Mouse (Mus musculus) cerebellum, adult 8-10 months (tissue): ENCODE results near the gene Syt17.

Experiments used
- DNase-seq: peaks from one replicate; pipeline ENCODE4 v3.0.0; 2022

Syt17 gene

DNA sequence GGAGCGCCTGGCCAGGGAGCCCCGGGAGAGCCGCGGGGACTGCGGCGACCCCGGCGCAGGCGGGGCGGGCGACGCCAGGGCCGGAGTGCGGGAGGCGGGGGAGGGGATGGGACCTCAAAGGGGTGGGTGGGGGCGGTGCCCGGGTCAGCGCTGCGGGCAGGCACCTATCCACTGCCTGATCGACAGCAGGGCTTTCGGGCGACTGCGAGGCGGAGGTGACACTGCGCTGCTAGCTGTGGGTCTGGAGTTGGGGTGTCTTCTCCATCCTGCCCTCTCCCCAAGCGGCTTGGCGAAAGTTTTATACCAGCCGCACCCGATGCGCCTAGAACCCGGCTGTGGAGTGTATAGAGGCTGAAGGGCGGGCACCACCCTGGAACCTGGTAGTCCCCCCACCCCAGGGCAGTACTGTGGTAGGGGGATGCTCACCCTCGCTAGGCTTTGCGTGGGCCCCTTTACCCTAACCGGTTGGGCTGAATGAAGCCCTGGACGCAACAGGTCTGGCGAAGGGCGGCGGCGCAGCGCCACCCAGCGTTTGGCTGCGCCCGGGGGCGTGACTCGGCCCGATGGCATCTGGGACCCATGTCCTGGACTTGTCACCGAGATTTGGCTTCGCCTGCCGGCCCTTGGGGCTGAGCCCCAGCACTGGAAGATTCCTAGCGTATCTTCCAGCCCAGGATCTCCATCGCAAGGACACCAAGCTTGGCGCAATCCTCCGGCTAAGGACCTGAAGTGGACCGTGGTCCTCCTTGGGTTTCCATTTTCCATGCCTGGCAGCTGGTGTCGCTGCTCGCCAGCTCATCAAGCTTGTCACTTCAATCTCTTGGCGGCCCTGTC, at the start of gene Syt17:
Gene Syt17 (minus strand): TSS at position 89 of the 834 bp plus-strand sequence.
- DNase-seq, result peak; percentile 30

DNA sequence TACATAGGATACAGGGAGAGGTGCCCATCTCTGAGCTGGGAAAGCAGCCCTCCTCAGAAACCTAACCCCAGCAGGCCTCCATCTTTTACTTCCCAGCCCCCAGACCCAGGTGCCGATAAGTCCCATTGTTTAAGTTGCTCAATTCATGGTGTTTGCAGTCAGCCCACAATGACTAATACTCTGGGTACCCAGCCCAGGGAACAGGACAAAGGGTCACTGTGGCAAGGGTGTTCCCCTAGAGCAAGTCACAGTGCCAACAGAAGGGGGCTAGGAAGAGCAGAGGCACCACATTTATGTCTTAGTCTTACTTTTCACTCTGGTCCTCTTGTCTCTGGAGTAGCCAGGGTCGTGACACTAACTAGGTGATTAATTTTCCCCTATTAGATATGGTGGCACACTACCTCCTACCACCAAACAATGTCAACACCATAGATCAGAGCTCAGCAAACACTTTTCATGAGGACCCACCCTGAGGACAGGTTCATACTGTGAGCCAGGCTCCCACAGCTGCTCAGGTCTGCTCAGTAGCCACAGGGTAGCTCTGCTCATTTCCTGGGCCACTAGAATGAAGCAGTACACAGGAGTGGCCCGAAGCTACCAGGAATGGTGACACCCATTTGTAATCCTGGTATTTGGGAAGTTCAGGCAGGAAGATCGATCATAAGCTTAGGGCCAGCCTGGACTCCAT, 47.0 kb upstream of the Syt17 start:
- DNase-seq, result no peak

DNA sequence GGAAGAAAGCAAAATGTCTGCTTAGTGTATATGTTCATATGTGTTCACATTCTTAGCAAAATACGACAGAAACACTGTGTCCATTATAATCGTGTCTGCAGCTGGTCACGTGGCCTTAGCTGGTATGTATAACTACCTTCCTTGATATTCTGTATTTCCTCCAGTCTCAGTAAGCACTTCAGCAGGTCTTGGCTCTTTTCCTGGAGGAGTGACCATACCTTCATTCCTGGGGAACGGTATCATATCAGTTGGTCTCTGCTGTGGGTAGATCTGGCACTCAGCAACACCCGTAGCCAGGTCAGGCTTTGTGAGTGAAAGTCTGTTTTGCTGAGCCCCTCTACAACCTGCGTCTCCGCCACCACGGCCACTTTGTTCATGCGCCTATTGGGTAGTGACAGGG, 45.9 kb upstream of the Syt17 start:
- no peak for DNase-seq

DNA sequence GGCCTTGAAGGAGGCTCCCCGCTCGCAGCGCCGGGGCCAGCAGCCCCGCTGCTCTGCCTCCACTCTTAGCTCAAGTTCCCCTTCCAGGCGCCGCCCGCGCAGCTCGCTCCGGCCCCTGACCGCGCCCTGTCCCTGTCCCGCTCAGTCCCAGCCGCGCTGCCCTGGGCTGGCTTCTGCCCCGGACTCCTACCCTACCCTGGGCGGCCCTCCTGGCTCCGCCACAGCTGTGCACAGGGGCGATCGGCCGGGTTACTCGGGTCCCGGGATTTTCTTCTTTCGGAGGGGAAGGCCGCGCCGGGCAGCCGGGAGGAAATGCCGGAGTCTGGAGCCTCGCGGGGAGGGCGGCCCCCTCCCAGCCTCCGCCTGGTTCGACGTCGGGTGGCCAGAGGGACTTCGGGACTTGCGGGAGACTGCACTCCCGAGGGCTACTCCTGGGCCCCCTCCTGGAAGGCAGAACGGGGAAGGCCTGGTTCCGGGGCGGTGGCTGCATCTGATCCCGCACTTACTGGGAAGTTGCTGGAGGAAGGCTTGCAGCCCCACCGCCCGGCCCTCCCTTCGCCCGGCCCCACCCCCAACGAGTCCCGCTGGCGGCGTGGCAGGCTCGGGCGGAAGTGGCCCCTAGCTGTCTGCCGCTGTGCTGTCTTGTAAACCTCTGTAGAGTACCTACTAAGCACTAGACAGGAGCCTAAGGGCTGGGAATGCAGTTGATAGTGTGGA, 43.6 kb upstream of the Syt17 start, which contains the start of gene Itpripl2:
Gene Itpripl2 (minus strand): TSS at position 545 of the 717 bp plus-strand sequence.
- DNase-seq, result no peak

DNA sequence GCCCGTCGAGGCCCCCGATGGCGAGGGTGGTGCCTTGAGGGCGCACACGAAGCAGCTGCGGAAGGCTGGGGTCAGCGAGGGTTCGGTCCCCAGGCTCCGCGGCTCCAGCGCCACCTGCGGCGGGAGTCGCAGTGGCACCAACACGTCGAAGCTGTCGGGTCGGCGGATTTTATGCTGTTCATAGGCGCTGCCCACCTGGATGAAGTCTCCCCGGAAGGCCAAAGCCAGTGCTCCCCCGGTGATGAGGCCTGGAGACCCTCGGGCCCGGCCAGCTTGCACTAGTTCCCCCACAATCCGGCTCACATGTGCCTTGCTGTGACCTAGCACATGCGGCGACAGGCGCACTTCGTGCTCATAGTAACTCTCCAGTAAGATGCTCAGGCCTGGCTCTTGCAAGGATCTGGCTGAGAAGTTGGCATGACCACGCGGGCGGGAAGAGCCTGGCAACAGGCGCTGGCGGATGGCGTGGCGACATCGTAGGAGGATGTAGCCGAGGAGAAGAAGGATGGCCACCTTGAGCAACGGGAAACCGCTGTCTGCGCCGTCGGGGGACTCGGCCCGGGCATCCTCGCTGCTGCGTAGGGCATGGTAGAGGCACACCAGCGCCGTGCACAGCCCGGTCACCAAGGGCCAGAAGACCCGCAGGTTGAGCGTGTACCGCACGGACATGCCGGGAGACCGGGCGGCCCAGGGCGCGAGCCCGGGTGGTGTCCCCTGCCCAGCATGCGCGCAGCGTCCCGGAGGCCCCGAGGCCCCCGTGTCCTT, 42.8 kb upstream of the Syt17 start:
- DNase-seq, result no peak

DNA sequence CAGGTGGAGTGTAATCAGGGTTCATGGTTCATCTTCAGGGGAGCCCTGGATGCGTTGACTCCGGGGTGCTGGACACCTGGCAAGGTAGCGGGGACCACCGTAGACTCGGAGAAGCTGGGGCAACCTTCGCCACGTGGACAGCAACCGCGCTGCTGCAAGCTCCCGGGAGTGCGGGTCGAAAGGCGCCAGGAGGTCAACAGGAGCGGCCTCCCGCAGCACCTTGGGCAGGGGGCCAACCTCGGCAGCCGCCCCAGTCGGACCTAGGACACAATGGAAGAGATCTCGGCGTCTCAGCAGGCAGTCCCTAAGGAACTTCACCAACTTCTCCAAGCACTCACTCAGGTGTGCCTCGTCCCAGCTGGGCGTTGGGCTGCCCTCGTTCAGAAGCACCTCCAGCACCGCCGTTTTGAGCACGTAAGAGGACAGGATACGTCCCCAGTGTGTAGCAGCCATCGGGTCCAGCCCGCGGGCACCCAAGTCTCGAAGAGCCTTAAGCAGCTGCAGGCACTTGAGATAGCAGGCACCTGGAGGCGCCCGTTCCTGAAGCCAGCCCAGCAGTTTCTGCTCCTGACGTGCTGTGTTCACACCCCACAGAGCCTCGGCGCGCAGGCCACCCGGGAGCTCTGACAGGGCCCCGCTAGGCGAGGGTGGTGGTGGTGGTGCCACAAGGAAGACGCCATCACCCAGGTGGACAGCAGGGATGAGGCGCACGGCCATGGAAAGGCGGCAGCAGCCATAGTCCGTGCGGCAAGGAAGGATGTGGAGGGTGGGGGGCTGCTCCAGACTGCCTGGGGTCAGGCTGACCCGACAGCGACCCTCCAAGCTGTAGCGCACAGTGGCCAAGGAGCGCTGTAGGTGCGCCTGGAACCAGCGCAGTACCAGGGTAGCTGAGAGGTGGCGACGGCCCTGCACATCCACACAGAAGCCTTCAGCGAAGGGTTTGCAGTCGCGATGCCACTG, 42.0 kb upstream of the Syt17 start:
- no peak for DNase-seq

DNA sequence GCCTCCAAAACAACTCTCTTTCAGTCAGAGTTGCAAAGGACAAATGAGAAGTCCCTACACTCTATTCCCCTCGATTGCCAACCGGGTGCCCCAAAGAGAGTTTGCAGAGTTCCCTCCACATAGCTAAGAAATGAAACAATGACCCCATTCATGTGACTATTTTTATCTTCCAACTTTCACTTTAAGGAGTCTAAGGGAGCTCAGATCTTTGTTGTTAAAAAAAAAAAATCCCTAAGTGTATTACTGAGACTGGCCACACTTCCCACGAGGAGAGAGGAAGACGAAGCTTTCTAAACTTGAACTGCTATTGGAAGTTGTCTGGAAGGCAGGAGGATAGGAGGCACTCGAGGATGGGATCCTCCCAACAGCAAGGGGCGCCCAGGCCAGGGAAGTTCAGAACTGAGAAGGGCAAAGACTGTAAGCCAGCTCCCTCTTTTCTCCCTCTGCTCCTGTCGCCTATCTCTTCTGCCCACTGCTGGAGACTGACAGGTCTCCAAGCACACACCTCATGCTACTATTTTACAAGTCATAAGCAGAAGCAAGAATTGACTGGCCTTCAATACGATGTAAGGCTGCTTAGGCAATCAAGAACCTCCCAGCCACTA, 40.1 kb upstream of the Syt17 start:
- DNase-seq, result no peak

DNA sequence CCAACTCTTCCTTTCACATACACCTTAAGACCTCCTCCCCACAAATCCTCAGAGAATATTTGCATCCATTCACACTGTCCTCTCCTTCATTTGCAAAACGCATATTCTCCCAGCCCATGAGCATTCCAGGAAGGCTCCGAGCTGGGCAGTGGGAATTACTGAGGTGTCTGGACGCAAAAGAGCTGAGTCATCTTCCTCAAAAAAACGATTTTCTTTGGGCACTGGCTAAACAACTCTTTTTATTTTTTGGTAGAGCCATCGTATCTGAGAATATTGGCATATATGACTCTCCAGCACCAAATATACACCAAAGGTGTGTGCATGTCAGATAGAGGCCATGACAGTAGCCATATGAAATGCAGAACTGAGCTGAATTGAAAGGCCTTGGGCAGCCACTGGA, 38.9 kb upstream of the Syt17 start:
- DNase-seq, result no peak

DNA sequence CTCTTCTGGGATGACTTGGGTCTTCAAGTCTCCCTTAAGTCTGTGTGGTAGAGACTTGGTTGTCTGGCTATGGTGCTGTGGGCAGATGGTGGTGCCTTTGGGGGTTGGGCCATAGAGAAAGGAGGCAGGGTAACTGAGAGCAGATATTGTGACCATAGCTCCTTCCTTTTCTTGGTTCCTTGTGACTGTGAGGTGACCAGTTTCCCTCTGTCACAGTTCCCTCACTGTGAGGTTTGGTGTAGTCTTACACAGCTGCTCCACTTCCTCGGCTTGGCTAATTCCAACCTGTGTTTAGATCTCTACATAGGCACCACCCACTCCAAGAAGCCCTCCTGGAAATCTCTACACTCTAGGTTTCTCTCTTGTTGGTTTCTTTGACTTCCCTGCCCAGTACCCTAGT, 36.0 kb upstream of the Syt17 start:
- DNase-seq, result no peak

DNA sequence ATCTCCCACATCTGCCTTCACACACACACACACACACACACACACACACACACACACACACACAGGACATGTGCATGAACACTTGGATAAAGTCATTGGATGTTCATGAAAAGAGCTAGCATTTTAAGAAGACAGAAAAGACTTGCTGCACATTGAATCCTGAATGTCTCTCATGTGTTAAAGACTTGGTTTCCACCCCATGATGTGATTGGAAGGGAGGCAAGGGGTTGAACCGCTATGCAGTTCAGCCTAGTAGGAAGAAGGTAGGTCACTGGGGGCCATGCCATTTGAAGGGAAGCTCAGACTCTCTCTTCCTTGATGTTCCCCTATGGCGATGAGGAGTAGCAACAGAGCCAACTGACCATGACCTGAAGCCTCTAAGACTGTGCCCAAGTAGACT, 34.0 kb upstream of the Syt17 start:
- no peak for DNase-seq

DNA sequence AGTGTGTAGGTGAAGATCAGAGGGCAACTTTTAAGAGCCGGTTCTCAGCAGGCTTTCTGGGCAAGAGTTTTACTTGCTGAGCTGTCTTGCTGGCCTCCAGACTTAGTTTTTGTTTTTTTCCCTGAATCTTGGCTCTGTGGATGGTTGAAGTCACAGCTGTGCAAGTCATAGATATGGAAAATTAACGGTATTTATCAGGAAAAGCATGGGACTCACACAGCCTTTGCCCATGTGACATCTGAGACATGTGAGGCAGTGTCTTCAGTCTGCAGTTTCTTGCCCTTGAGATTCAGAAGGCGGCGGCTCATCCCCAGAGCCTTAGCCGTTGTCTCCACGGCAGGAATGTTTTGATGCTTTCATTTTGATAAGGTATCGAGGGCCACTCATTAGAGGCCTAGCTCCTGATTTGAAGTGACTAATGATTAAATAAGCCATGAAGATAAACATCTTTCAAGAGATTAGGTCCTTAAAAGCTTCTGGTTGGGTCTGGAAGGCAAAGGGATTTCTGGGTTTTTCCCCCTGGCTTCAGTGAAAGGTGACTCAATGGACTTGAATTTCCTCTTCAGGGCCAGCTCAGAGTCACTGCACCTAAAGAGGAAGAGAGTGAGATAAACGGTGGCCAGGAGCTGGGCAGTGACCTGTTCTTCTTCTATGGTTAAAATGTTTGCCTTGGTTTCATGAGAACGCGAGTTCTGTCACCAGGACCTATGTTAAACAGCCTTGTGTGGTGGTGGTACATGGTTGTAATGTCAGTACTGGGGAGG, 33.2 kb upstream of the Syt17 start:
- DNase-seq, result no peak

DNA sequence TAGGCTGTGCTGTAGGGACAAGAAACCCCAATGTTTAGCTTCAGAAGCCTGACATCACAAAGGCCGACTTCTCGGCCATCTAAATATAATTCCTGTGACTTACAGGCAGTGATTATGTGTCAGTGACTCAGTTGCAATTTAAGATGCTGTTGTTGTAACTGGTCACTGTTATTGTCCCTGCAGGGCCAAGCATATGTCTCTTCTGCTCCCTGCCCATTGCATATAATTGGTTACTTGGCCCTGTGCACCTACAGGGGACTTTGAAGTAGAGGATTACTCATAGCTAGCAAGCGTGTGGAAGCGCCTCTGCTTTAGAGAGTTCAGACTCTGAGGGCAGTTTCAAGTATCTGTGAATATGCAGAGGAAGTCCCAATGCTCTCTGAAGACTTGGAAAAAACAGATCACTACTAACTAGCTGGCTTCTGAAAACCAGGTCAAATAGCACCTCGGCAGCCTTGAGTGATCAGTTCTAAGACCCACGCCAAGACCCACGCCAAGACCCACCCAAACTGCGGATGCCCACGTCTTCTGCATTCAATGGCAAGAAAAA, 32.2 kb upstream of the Syt17 start:
- no peak for DNase-seq

DNA sequence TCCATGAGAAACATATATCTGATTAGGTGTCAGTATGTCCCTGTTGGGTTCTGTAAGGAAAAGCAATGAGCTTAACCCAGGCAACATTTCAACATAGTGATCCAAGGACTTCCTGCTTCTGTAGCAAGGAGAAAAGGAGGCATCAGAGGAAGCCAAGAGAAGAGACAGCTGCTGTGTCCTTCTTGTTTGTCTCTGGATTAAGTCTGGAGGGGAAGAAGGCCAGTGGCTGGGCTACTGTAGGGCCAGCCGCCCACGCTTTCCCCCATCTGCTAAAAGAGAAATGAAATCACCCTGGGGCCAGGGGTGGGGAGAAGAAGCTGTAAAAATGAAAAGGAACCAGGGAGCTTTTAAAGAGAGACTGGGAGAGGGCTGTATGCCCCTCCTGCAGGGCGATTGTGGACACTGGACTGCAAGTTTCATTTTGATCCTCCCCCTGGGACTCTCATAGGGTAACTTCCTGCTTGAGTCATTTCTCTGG, 30.9 kb upstream of the Syt17 start:
- DNase-seq, result no peak

DNA sequence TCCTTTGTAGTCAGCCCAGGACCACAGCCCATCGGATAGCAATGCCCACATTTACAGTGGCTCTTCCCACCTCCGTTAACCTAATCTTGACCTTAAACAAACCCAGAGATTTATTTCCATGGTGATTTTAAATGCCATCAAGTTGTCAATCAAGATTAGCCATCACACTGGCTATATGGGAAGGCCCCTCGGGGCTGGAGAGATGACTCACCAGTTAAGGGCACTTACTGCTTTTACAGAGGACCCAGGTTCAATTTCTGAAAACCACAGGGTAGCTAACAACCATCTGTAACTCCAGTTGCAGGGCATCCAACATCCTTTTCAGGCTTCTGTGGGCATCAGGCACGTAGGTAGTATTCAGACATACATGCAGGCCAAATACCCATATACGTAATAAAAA, 28.4 kb upstream of the Syt17 start:
- DNase-seq, result no peak

DNA sequence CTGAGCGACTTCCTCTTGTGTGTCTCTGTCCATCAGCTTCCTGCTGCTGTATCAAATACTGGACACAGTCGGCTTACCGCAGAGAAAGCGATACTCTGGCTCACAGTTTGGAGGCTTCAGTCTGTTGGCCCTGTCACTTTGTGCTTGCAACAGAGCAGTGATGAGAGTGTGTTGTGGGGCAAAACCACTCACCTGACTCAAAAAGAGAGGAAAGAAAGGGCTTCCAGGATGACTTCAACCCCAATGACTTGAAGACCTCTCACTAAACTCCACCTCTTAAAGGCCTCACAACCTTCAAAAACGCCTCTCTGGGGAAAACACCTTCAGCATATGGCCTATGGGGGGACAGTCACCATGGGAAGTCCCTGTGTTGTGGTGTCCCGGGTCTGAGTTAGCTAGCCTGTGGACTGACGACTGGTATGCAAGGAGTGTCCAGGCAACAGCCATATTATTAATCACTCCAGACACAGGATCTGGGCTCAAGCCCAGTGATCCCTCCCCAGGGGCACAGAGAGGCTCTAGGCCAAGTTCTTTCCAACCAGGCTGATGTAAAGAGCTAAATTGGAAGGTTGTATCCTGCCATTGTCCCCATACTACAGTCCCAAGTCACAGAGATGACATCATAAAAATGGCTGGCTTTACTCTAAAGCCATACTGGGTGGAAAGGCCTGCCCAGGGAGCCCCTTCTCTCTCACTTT, 27.1 kb upstream of the Syt17 start:
- no peak for DNase-seq

DNA sequence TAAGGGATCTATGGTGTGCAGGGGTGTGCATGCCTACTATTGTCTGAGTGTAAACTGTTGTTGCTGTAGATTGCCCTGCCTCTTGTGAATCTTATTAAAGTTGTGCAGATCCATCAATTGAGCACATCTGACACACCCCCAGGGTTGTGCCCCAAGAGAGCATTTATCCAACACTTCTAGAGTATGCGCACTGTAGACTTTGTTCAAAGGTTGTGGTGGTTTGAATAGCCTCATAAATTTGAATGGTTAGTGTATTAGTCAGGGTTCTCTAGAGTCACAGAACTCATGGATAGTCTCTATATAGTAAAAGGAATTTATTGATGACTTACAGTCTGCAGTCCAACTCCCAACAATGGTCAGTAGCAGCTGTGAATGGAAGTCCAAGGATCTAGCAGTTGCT, 24.9 kb upstream of the Syt17 start:
- DNase-seq, result no peak

DNA sequence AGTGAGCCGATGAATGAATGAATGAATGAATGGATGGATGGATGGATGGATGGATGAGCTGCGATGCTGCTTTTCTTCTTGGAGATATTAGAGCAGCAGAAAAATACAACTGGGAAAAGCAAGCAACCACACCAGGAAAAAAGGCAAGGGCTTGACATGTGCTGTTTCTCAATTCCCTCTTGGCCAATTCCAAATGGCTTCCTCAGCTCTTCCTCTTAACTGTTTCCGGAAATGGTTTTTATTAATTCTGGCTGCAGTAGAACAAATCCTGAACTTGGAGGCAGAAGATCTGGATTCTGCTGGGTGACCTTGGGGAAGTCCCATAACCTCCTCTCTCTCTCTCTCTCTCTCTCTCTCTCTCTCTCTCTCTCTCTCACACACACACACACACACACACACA, 20.0 kb upstream of the Syt17 start:
- DNase-seq, result no peak

DNA sequence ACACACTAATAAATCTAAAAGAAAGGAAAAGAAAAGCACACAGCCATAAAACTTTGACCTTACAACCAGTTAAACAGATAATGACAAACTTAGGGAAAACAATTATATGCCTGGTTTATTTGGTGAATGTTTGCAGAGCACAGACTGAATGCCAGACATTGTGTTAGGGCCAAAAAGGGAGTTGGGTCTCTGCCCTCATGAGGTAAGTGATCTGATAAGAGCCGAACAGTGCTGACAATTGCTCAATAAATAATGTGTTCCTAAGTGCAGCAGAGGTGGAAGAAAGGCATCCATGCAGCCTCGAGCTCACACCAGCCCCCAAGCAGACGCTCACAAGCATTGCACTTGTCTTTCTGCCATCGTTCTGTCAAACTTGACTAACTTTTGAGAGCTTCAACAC, 16.4 kb upstream of the Syt17 start:
- DNase-seq, result no peak
